Mouse (Mus musculus) cortical plate, adult 2 months (tissue): Measurements from ENCODE around the gene Dchs1. TPM values are rescaled to one million over a fixed set of nuclear protein-coding genes. Genes with fewer than 3 reads are reported as not detected.

Experiments used
- H3K27ac ChIP-seq: fragments of 200-500 bp; 2 replicates; pipeline ENCODE4 v1.5.1; 2012; ENCODE audit warnings: low read length, control low read depth, inconsistent platforms; ENCODE audit not compliant: insufficient read depth
- H3K4me1 ChIP-seq: fragments of 200-500 bp; 2 replicates; pipeline ENCODE4 v1.6.1; 2011; ENCODE audit warnings: low read length; ENCODE audit not compliant: control insufficient read depth, insufficient read depth
- H3K4me3 ChIP-seq: fragments of 200-500 bp; 2 replicates; pipeline ENCODE4 v1.5.1; 2011; ENCODE audit warnings: mild to moderate bottlenecking, low read length, control low read depth; ENCODE audit not compliant: insufficient read depth
- CTCF ChIP-seq: fragments of 200-500 bp; IDR thresholded peaks from 2 replicates; pipeline ENCODE4 v1.5.1; 2011; ENCODE audit warnings: mild to moderate bottlenecking, control low read depth, low read length; ENCODE audit not compliant: insufficient read depth; ENCODE audit errors: extremely low read depth
- POLR2A ChIP-seq: fragments of 200-500 bp; IDR thresholded peaks from 2 replicates; pipeline ENCODE4 v1.6.1; 2011; ENCODE audit warnings: mild to moderate bottlenecking, low read length, control low read depth; ENCODE audit not compliant: insufficient read depth; ENCODE audit errors: extremely low read depth
- polyA plus RNA-seq: library from polyadenylated mRNA; depleted of rRNA; stranded (reverse); fragments of >200 nt; gene quantifications from 2 replicates; pipeline ENCODE4 v1.2.3, GENCODE M21; 2012; rRNA removed

Gene Dchs1
- polyA plus RNA-seq = 4.2 and 5.2 TPM in 2 replicates

- Histone ChIP-seq H3K4me3 (peak within 1 kb of the TSS; percentile 41), H3K4me1 (peaks cover 2% of the 10 kb centered on the region; the same call in 1 of the 2 replicates), H3K27ac (peak within 1 kb of the TSS; percentile 68; the same call in 1 of the 2 replicates)
- TF ChIP-seq POLR2A = no peak
- TF ChIP-seq CTCF = no peak
Measured at GRCm38 (mm10) chr7:105787285-105788140, at the start of gene Dchs1. Gene Dchs1, minus strand, starts transcription at chr7:105787654.

GRCm38 (mm10) chr7:105824281-105824680 is 36.8 kb upstream of the Dchs1 start:
- Histone ChIP-seq H3K4me1 (no peaks in the 10 kb centered on the region), H3K4me3 (no peak overlapping the region), H3K27ac (no peak overlapping the region)
- TF ChIP-seq CTCF (no peak), POLR2A (no peak)

DNA sequence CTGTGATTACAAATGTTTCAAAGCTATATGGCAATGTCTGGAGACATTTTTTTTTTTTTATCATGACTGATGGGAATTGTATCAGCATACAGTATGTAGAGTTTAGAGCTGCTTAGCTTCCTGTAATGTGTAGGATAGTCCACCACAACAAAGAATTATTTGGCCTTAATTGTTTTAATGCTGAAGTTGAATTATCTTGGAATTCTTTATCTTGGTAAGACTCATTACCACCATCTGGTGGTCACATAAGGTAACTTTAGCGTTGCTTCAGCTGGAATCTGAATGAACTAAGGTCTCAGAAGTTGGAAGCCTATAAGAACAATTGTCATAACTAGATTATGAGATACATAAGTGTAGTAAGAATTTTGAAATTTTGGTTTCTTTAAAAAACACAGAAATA is 31.0 kb upstream of the Dchs1 start:
- Histone ChIP-seq H3K4me1 (no peaks in the 10 kb centered on the region), H3K27ac (no peak overlapping the region), H3K4me3 (no peak overlapping the region)
- TF ChIP-seq CTCF (no peak), POLR2A (no peak)

- H3K4me1 ChIP-seq = no peaks in the 10 kb centered on the region
- TF ChIP-seq POLR2A (no peak), CTCF (no peak)
- H3K4me3 ChIP-seq = no peak overlapping the region
- no peak overlapping the region for H3K27ac ChIP-seq
Measured at GRCm38 (mm10) chr7:105816736-105817135, 29.3 kb upstream of the Dchs1 start.

DNA sequence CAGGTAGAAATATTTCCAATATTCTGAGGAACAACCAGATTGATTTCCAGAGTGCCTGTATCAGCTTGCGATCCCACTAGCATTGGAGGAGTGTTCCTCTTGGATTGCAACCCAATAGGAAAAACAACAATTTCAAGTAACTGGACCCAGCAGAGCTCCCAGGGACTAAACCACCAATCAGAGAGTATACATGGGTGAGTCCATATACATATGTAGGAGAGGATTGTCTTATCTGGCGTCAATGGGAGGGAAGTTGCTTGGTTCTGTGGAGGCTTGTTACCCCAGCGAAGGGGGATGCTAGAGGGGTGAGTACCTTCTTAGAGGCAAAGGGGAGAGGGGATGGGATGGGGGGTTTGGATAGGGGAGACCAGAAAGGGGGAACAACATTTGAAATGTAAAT is 25.9 kb upstream of the Dchs1 start:
- Histone ChIP-seq H3K4me3 (no peak overlapping the region), H3K4me1 (peaks cover 4% of the 10 kb centered on the region)
- TF ChIP-seq POLR2A = no peak
- no peak for TF ChIP-seq CTCF

GRCm38 (mm10) chr7:105812566-105812965 is 25.1 kb upstream of the Dchs1 start:
- no peak overlapping the region for H3K27ac ChIP-seq
- TF ChIP-seq POLR2A (no peak), CTCF (no peak)
- H3K4me1 ChIP-seq = peaks cover 5% of the 10 kb centered on the region
- no peak overlapping the region for H3K4me3 ChIP-seq

More for the DNA sequence above, 25.9 kb upstream of the Dchs1 start:
- no peak overlapping the region for H3K27ac ChIP-seq

- Histone ChIP-seq H3K4me1 (peaks cover 5% of the 10 kb centered on the region), H3K27ac (no peak overlapping the region), H3K4me3 (no peak overlapping the region; the same call in 1 of the 2 replicates)
- TF ChIP-seq CTCF = no peak
- TF ChIP-seq POLR2A = no peak
Measured at GRCm38 (mm10) chr7:105811516-105811915, 24.1 kb upstream of the Dchs1 start.

- TF ChIP-seq POLR2A (peak; percentile 61), CTCF (peak; percentile 61)
- Histone ChIP-seq H3K4me1 (peaks cover 5% of the 10 kb centered on the region), H3K27ac (peak within 1 kb of the TSS; percentile 70; the same call in 1 of the 2 replicates), H3K4me3 (peak within 1 kb of the TSS; percentile 80)
Measured at GRCm38 (mm10) chr7:105810877-105811489, 23.5 kb upstream of the Dchs1 start, which contains the start of gene Mrpl17. Gene Mrpl17, minus strand, starts transcription at chr7:105811099.

DNA sequence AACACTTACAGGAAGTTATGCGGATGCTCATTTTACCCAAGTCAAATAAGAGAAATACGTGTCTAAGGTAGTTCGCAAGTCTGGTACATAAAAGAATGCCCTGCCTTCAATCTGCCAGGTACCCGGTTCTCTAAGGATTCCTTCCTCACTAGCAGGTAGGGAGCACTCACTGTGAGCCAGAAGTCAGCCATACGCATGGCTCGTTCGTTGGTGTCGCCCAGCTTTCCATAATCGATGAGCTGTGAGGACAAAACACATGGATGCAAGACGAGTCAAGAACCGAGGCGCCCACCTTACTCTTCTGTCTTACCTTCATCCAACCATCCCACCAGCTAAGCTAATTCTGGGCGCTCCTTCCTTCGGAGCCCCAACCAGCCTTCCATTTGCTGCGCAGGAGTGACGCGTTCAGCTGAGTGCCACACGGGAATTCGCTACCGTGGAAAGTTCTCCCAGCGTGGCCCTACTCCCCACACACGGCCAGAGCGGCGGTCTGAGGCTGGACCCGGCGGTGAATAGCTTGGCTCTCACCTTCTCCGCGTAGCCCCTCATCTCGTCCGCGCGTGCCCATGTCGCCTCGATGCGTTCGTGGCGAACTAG is 22.9 kb upstream of the Dchs1 start:
- TF ChIP-seq POLR2A (no peak), CTCF (no peak)
- peak overlapping the region; percentile 70; the same call in 1 of the 2 replicates for H3K27ac ChIP-seq
- peaks cover 5% of the 10 kb centered on the region for H3K4me1 ChIP-seq
- peak overlapping the region; percentile 80 for H3K4me3 ChIP-seq

DNA sequence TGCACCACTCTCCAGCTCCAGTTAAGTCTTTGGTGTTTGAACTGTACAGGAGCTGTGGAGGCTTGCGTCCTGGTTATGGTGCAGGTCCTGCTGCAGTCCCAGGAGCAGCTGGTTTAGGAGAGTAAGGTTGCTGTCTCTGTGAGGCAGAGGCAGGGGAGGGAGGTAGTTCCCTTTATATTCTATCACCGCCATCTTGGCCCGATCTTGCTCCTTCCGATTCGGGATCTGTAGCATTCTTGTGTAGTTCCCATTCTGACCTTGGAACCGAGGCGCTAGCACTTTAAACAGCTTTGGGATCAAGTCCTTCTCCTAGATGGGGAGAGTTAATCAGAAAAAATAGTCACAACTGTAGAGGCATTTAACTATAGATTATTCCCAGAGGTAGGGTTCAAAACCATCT is 22.4 kb upstream of the Dchs1 start:
- H3K27ac ChIP-seq = no peak overlapping the region
- TF ChIP-seq POLR2A (no peak), CTCF (no peak)
- H3K4me3 ChIP-seq = peak overlapping the region; percentile 80
- peaks cover 5% of the 10 kb centered on the region for H3K4me1 ChIP-seq
